Mouse (Mus musculus) spleen, postnatal 0 days (tissue): ENCODE results near the gene Olfr911-ps1. TPM values are rescaled to one million over a fixed set of nuclear protein-coding genes. Genes with fewer than 3 reads are reported as not detected.

Experiments used
- polyA plus RNA-seq: library from polyadenylated mRNA; unstranded; fragments of >200 nt; fragmentation: Nextera tagmentation; extraction: Ambion mirVana; gene quantifications from 2 replicates; pipeline ENCODE4 v1.2.1, GENCODE M21; 2015

Gene Olfr911-ps1
- not detected in 2 replicates for polyA plus RNA-seq

DNA sequence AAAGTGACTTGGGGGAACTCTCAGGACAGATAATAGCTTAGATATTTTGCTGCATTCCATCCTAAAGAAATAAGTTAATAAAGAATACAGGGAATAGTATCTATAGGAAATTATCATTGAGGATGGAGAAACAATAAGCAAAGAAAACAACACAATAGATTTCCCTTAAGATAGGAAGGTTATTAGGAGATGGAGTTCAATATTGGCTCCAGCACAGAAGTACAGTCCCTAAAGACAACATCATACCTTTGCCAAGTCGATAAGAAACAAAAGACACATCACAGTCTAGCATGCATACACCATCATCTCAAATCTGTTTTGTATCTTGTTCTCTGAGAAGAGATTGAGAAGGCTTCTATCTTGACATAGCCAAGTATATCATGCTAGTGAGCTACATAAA lies at the start of gene Olfr911-ps1:
Olfr911-ps1 (plus strand) TSS at position 301 of the 400 bp plus-strand sequence.

DNA sequence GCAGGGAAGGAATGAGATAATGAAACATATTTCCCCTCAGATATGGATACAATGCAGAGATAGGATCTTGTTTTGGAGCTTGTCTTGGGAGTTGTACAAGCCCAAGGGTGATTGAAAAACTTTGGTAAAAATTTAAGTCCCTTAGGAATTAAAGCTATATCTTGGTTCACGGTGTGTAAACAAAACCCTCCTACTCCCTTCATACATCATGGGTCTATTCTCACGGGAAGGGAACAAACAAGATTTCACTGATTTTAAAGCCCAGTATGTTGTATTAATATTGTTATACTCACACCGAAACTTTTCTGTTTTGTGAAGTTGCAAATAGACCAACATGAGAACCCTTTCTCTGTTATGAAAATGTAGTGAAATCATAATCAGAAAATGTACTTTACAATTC lies 34.6 kb upstream of the Olfr911-ps1 start, which contains the start of gene Olfr906:
Olfr906 (plus strand) TSS at position 301 of the 400 bp plus-strand sequence.

DNA sequence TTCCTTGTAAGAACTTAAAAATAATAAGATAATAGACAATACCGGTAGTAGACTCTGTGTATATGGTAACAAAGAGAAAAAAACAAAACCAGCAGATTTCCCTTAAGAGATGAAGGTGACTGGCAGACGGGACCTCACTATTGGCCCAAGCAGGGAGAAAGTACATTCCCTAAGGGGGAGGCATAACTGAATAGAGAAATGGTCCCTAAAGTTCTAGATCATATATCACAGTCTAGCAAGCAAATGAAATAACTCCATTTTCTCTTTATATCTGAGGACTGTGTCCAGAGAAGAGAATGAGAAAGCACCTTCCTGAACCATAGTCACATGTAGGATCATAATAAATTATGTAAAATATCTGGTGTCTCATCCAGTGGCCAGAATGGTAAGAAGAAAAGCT lies 25.9 kb upstream of the Olfr911-ps1 start, which contains the start of gene Olfr907:
Olfr907 (plus strand) TSS at position 301 of the 400 bp plus-strand sequence.

DNA sequence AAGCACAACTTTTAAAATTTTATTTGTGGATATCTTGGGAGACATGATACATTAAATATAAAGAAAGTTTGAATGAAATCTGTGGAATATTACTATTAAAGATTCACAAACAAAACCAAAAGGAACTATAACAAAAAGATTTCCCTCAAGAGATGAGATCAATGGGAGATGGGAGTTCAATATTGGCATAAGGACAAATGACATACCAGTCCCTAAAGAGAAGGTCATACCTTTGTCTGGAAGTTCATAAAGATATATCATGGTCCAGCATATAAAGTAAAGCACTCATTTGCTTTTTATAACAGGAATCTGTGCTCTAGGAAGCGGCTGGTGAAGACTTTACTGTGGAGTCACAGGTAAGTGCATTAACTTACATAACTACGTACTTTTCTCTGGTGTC lies 16.2 kb downstream of the Olfr911-ps1 start, which contains the start of gene Olfr910:
Olfr910 (plus strand) TSS at position 301 of the 400 bp plus-strand sequence.

Other genes with a start within 250 kb of the Olfr911-ps1 start
- not detected in 2 replicates for gene Olfr896-ps1, start 230.5 kb upstream of the Olfr911-ps1 start, polyA plus RNA-seq
- gene Olfr25, start 192.5 kb upstream of the Olfr911-ps1 start, polyA plus RNA-seq: not detected in 2 replicates
- gene Olfr898, start 173.2 kb upstream of the Olfr911-ps1 start, polyA plus RNA-seq: not detected in 2 replicates
- gene Olfr250, start 154.7 kb upstream of the Olfr911-ps1 start, polyA plus RNA-seq: not detected in 2 replicates
- gene Olfr251, start 144.5 kb upstream of the Olfr911-ps1 start, polyA plus RNA-seq: not detected in 2 replicates
- gene Olfr147, start 119.9 kb upstream of the Olfr911-ps1 start, polyA plus RNA-seq: not detected in 2 replicates
- not detected in 2 replicates for gene Olfr901, start 92.1 kb upstream of the Olfr911-ps1 start, polyA plus RNA-seq
- gene Olfr902, start 73.9 kb upstream of the Olfr911-ps1 start, polyA plus RNA-seq: not detected in 2 replicates
- not detected in 2 replicates for gene Olfr904, start 58.4 kb upstream of the Olfr911-ps1 start, polyA plus RNA-seq
- not detected in 2 replicates for gene Olfr905, start 50.5 kb upstream of the Olfr911-ps1 start, polyA plus RNA-seq
- gene Olfr906, start 34.5 kb upstream of the Olfr911-ps1 start, polyA plus RNA-seq: not detected in 2 replicates
- gene Olfr907, start 25.8 kb upstream of the Olfr911-ps1 start, polyA plus RNA-seq: not detected in 2 replicates
- not detected in 2 replicates for gene Olfr910, start 16.3 kb downstream of the Olfr911-ps1 start, polyA plus RNA-seq
- gene Olfr912, start 58.6 kb downstream of the Olfr911-ps1 start, polyA plus RNA-seq: not detected in 2 replicates
- gene Olfr913, start 71.2 kb downstream of the Olfr911-ps1 start, polyA plus RNA-seq: not detected in 2 replicates
- gene Olfr914, start 83.5 kb downstream of the Olfr911-ps1 start, polyA plus RNA-seq: not detected in 2 replicates
- not detected in 2 replicates for gene Olfr916, start 138.3 kb downstream of the Olfr911-ps1 start, polyA plus RNA-seq
- gene Olfr917, start 144.3 kb downstream of the Olfr911-ps1 start, polyA plus RNA-seq: not detected in 2 replicates
- gene Olfr918, start 153.0 kb downstream of the Olfr911-ps1 start, polyA plus RNA-seq: not detected in 2 replicates
- not detected in 2 replicates for gene Olfr919, start 182.1 kb downstream of the Olfr911-ps1 start, polyA plus RNA-seq
- 13.1 and 19.9 TPM in 2 replicates for gene Vwa5a, start 196.7 kb downstream of the Olfr911-ps1 start, polyA plus RNA-seq
- gene Olfr920, start 230.7 kb downstream of the Olfr911-ps1 start, polyA plus RNA-seq: 0.22 and 0.38 TPM in 2 replicates